Comparison of ENCODE assay signal across 18 mouse cellular contexts in the genomic region with DNA sequence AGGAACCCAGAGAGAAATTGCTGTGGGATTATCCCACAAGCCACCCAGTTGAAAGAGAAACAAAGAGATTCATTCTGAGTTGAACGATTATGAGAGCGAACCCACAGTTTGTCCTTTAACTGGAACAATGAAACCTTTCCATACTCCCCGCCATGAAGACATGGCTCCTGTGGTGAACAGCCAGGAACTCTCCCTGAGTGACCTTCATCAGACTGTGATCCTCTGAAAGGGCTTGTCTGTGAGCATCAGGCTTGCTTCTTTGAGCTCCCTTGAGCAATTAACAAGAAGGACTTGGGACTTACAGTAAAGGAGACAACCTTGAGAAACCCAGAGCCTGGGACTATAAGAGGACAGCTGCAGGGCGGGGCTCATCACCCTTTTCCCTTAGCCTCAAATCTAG. TPM values are rescaled to one million over a fixed set of nuclear protein-coding genes. Genes with fewer than 3 reads are reported as not detected.
DNase-seq lines count a peak whose midpoint lies in the region; ATAC-seq and TF ChIP-seq lines count a peak whose summit lies in the region.
"Had no signal": no experiment of that assay in that cellular context is flagged by ENCODE, and none has a peak within 500 bp of the region (broad histone marks: within the 10 kb centered on the region; RNA-seq: fewer than 3 reads in every experiment).

No protein-coding gene starts in this region.

- H3K4me2 ChIP-seq in heart, embryonic 16.5 days (ENCODE audit: low read depth, low read length) = 0 out of 2 replicates have a peak overlapping the region, but pooled peaks have one; percentile 49
- H3K4me2 ChIP-seq: embryonic facial prominence, embryonic 12.5 days; forebrain, embryonic 15.5 days; heart, embryonic 11.5 days; hindbrain, embryonic 15.5 days had no signal

- H3K4me3 ChIP-seq in gastrocnemius, adult 2 months = peak overlapping the region; percentile 70
- H3K4me3 ChIP-seq in heart, embryonic 16.5 days (ENCODE audit: low read length) = no peak overlapping the region
- H3K4me3 ChIP-seq: embryonic facial prominence, embryonic 12.5 days; forebrain, embryonic 15.5 days; hindbrain, embryonic 15.5 days had no signal

- ATAC-seq in heart, embryonic 16.5 days (replicated peaks; ENCODE audit: extremely low read depth, insufficient read depth, low FRiP score) = no peak
- ATAC-seq: forebrain, embryonic 15.5 days; intestine, embryonic 16.5 days had no signal

- peaks cover 9% of the 10 kb centered on the region; the same call in 1 of the 2 replicates for H3K4me1 ChIP-seq in heart, embryonic 16.5 days (ENCODE audit: control insufficient read depth, insufficient read depth, low read length)

- 82% methylated on average over 4 of the region's 4 CpGs for WGBS in heart, embryonic 16.5 days

- no peak overlapping the region for H3K9ac ChIP-seq in heart, embryonic 16.5 days (ENCODE audit: low read length)
- H3K9ac ChIP-seq: embryonic facial prominence, embryonic 12.5 days; forebrain, embryonic 15.5 days; hindbrain, embryonic 15.5 days had no signal

- H3K27me3 ChIP-seq in heart, embryonic 16.5 days (ENCODE audit: control insufficient read depth, insufficient read depth, low read length) = peaks cover 11% of the 10 kb centered on the region
- H3K27me3 ChIP-seq: hindbrain, embryonic 15.5 days had no signal

- DNase-seq in gastrocnemius, adult 2 months = no peak
- DNase-seq in gastrocnemius, postnatal 25 days = no peak
- DNase-seq in heart, adult 11 months = no peak
- DNase-seq in R1 (ENCODE audit: low read depth, low spot score) = peak; percentile 46
- peak; percentile 50 for DNase-seq in retina, postnatal 1 day
- DNase-seq in lung, postnatal 14 days = no peak
- DNase-seq: adrenal gland, postnatal 10 days; cerebellum, adult 11-12 months; cerebellum, adult 9-10 months; cerebellum, postnatal 25 days; gastrocnemius, postnatal 10 days had no signal

- no peaks in the 10 kb centered on the region for H3K9me3 ChIP-seq in heart, embryonic 16.5 days (replicated peaks; ENCODE audit: control insufficient read depth, low read length)
- H3K9me3 ChIP-seq: embryonic facial prominence, embryonic 12.5 days; forebrain, embryonic 15.5 days; hindbrain, embryonic 15.5 days had no signal

- H3K36me3 ChIP-seq in heart, embryonic 16.5 days (ENCODE audit: control insufficient read depth, insufficient read depth) = no peaks in the 10 kb centered on the region
- H3K36me3 ChIP-seq: embryonic facial prominence, embryonic 12.5 days; forebrain, embryonic 15.5 days; hindbrain, embryonic 15.5 days had no signal

- TF ChIP-seq CTCF in gastrocnemius, adult 2 months (IDR thresholded peaks at IDR 0.05) = no peak

- 0 out of 2 replicates have a peak overlapping the region, but pooled peaks have one; percentile 12 for H3K27ac ChIP-seq in gastrocnemius, adult 2 months
- H3K27ac ChIP-seq in heart, embryonic 16.5 days (ENCODE audit: low read length) = no peak overlapping the region
- H3K27ac ChIP-seq: embryonic facial prominence, embryonic 12.5 days; forebrain, embryonic 15.5 days; hindbrain, embryonic 15.5 days had no signal

- intact Hi-C loops in gastrocnemius, adult 2 months (cut with DNase I) = no loop called here

RNA-seq across cellular contexts. Expression of gene Kcna5, which starts 3.9 kb away (rescaled TPM):
- total RNA-seq in gastrocnemius, adult 2 months (2021) = 10 to 100 TPM in 1 of 2 experiments, 1 to 10 TPM in 1; 3.8 to 10.3 TPM
- total RNA-seq in gastrocnemius, postnatal 25 days (2021) = 1 to 10 TPM; 3.1 to 3.7 TPM
- polyA plus RNA-seq in heart, embryonic 16.5 days (2015; fragmentation: Nextera tagmentation; extraction: Ambion mirVana) = 9.1 and 10.3 TPM in 2 replicates
- polyA plus RNA-seq: C2C12 had no signal

Comparison
In these comparisons a context has a peak if more than half of its experiments do, and no peak if none do; other contexts are left out.
1. DNase-seq: peak in R1 (single experiment) and retina, postnatal 1 day (single experiment); none in gastrocnemius, adult 2 months (single experiment), gastrocnemius, postnatal 25 days (single experiment), heart, adult 11 months (single experiment) and lung, postnatal 14 days (single experiment).